Mouse (Mus musculus): ENCODE measurements around the gene Foxs1. TPM values are rescaled to one million over a fixed set of nuclear protein-coding genes. Genes with fewer than 3 reads are reported as not detected.

Gene Foxs1
- total RNA-seq (2021): 1 to 10 TPM; 1.4 to 1.7 TPM
- long read RNA-seq, experiment 1, partial matches to known transcripts: 0 of 1 reads
- long read RNA-seq, experiment 1, other reads (novel, unspliced or antisense): 0 of 1 reads
- long read RNA-seq, experiment 2, partial matches to known transcripts: 0 of 2 reads
- long read RNA-seq, experiment 2, other reads (novel, unspliced or antisense): 0 of 2 reads

DNA sequence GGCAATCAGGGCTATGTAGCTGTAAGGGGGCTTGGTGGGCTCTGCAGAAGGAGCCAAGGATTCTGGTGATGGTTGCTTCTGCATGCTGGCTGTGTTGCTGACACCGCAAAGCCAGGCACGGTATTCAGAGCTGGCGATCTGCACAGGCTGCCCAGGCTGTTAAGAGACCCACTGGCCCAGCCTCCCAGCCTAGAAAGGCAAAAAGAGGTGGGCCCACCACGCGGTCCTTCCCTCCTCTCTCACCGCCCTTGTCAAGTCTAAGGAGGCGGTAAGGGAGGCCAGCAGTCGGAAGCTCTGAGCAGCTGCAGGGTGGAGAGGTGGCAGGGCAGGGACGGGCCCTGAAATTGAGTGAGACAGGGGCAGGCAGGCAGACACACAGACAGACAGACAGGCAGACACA, at the start of gene Foxs1:
Gene Foxs1 (minus strand): TSS at position 161 of the 400 bp plus-strand sequence.
- Histone ChIP-seq H3K4me3 (peak within 1 kb of the TSS; percentile 67), H3K27ac (peak within 1 kb of the TSS; percentile 79)
- TF ChIP-seq CTCF (IDR thresholded peaks at IDR 0.05): no peak
- intact Hi-C loops (cut with DNase I): loop anchor here (1.0 to 5.0 kb wide), 2 partner anchors 19 to 241 kb away; no protein-coding TSS in a partner anchor
- DNase-seq: peak; percentile 73

DNA sequence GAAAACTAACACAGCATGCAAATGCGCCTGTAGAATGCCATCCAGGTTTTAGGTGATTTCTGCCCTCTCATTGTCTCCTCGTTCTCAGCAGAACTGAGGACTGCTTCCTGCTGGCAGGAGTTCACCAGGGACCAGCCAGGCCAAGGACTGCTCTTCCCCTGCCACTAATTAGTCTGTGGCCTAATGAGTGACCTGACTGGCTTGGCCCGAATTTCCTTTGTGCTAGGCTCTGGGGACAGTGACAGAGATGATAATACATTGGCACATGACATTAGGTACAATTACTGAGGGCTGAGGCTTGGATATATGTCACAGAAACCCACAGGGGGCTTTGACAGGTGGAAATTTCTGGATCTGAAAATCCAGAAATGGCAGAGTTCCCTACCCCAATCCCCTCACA, 44.0 kb upstream of the Foxs1 start:
- Histone ChIP-seq H3K27ac (no peak overlapping the region), H3K4me3 (no peak overlapping the region)
- no peak for TF ChIP-seq CTCF (IDR thresholded peaks at IDR 0.05)
- intact Hi-C loops (cut with DNase I): no loop called here
- DNase-seq: no peak

DNA sequence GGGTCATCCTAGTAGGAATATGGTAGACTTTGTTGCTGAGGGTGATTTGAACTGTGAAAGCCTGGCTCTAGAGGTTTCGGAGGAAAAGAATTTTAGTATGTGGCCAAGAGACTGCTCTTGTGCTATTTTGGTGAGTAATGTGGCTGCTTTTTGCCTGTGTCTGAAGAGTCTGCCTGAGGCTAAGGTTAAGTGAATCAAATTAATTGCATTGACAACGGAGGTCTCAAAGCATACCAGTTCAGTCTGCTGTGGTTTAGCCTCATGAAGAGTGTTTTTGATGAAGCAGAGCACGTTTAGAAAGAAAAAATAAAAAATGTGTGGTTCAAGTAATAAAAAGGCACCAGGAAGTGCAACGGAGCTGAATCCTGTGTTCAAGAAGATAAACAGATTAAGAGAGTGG, 32.5 kb upstream of the Foxs1 start:
- no peak overlapping the region for H3K27ac ChIP-seq
- no peak overlapping the region for H3K4me3 ChIP-seq
- DNase-seq: no peak
- no peak for TF ChIP-seq CTCF (IDR thresholded peaks at IDR 0.05)
- intact Hi-C loops (cut with DNase I): no loop called here

DNA sequence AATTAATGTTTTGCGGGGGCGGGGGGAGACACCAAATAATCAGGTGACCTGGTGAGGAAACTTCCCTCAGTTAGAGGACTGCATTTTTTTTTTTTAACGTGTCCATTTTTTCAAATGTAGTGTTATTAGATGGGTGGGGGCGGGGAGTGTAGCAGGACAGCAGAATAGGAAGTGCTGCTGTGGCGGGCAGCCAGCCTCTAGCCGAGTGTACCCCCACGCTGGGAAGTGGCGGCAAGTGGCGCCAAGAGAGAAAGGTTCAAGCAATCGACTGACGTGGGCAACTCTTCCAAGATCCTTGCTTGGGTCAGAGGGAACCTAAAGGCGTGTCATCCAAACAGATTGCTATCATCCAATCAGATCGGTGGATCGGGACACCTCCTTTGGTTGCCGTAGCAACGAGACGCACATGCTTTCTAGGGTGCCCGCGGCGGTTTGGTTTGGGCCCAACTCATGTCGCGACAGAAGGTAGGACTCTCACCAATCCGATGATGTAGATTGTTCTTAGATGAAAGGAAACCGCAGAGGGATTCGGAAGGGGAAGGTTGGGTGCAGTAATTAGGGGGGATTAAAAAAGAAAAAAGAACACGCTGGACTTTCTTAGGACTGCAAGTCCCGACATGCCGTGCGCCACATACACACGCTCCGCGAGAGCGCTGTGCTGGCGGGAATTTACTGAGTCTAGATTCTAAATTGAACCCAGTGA, 29.2 kb upstream of the Foxs1 start, which contains the start of gene Ttll9:
Gene Ttll9 (plus strand): TSS at position 395 of the 703 bp plus-strand sequence.
- peak; percentile 76 for DNase-seq
- H3K27ac ChIP-seq: peak within 1 kb of the TSS; percentile 63; the same call in 1 of the 2 replicates
- TF ChIP-seq CTCF (IDR thresholded peaks at IDR 0.05): no peak
- H3K4me3 ChIP-seq: peak within 1 kb of the TSS; percentile 77
- intact Hi-C loops (cut with DNase I): no loop called here

DNA sequence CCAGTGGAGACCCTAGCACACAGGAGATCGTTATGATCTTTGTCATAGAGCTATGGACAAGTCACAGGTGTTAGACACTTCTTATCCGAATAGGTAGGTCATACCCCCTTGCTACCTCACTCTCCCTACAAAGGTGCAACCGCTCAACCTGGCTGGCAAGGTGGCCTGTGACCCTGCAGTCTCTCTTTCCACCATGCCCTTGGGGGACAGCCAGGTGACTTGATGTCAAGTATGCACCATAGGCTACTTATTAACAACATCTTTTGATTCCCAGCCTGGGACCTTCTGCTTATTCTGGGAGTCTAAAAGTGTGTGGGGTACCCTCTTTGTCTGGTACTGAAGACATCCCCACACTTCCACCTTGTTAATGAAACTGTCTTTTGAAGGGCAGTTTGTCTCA, 25.1 kb upstream of the Foxs1 start:
- no peak for TF ChIP-seq CTCF (IDR thresholded peaks at IDR 0.05)
- intact Hi-C loops (cut with DNase I): no loop called here
- H3K4me3 ChIP-seq: no peak overlapping the region
- no peak overlapping the region for H3K27ac ChIP-seq
- no peak for DNase-seq

DNA sequence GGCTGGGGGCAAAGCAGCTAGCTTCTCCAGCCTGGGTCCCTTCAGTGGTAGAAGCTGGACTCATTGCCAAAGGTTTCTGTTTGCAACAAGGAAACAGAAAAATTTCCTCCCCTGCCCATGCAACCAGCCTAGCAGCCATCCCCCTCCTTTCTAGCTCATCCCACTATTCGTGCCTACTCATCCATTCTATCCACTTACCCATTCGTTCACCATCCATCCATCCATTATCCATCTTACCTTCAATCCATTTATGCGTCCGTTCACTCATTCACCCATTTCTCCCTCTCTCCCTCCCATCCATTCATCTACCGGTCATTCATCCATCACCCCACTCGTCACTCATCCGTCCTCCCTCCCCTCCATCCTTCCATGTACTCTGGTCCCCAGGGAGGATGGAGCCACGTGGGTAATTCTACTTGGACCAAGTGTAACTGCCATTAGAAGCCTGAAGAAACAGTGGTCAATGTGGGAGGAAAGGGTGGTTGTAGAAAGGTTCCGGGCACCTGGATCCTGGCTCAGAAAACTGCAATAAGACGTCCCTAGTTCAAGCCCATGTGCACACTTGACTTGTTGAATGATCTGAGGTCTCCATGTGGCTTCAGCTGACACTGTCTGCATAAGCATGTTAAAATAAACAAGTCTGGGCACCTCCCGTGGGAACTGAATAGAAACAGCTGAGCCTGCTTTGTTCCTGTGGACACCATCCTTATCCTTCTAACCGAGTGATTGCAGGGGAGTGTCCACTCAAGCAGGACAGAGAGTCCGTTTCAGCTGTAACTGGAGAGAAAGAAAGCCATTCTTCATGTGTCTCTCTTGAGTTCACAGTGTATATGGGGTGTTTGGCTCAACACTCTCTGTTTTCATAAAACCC, 19.1 kb upstream of the Foxs1 start:
- Histone ChIP-seq H3K4me3 (peak overlapping the region; percentile 78), H3K27ac (no peak overlapping the region)
- no peak for TF ChIP-seq CTCF (IDR thresholded peaks at IDR 0.05)
- no peak for DNase-seq
- intact Hi-C loops (cut with DNase I): no loop called here

DNA sequence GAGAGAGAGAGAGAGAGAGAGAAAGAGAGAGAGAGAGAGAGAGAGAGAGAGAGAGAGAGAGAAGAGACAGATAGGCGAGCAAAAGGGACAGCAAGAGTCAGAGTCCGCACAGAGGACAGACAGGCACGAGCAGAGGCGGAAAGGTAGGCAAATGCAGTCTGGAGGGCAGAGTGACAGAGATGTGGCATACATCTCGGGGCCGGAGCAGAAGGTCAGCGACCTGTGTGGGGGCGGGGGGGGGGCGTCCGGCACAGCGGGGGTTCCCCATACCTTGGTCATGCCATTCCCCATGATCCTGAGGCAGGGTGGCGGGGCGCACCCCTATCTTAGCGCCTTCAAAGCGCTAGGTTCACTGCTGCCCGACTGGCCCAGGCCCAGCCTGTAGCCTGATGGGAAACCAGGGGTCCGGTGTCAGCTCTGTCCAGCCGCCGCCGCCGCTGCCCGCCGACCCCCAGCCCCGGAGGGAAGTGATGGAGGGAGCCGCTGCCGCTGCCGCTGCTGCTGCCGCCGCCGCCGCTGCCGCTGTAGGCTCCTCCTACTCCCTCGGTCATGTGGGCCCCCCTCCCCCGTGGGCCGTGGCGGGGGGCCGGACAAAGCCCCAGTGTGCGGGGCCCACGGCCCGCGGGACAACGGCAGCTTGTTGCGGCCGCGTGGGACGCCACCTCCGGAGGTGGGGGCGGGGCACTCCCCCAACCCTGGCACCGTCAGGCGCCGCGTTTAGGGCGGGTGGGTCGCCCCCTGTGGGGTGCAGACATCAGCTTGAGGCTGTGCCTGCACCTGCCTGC, 18.2 kb upstream of the Foxs1 start, which contains the start of gene Dusp15:
Gene Dusp15 (minus strand): TSS at position 634 of the 785 bp plus-strand sequence.
- DNase-seq: no peak
- intact Hi-C loops (cut with DNase I): no loop called here
- Histone ChIP-seq H3K4me3 (peak within 1 kb of the TSS; percentile 78), H3K27ac (0 out of 2 replicates have a peak within 1 kb of the TSS, but pooled peaks have one; percentile 31)
- no peak for TF ChIP-seq CTCF (IDR thresholded peaks at IDR 0.05)

DNA sequence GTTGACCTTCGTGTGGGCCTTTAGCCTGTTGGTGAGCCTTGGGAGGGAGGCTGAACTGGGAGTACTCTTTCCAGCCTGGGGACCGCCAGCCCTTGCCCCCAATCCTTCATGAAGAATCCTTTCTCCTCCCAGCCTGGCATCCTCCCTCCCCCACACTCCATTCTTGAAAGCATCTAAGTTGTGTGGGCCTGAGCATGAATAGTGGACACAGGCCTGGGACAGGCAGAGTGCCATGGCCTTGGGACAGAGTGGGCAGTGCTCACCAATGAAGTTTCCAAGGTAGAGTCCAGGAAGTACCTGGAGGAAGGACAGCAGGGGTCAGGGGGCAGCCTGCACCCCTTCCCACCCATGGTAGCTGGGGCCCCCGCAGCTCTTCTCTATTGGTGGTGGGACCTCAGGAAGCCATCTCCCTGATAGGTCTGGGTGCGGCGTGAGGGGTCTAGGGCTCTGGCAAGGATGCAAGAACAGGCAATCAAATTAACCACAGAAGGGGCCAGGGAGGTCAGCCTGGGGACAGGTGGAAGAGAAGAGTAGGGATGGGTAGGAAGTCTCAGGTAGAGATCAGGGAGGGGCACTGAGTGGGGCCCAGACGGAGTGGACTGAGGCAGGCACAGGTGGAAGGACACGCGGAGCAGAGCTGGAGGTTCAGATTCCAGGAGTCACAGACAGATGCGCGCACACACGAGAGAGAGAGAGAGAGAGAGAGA, 17.5 kb upstream of the Foxs1 start:
- no peak overlapping the region for H3K27ac ChIP-seq
- no peak for DNase-seq
- TF ChIP-seq CTCF (IDR thresholded peaks at IDR 0.05): no peak
- H3K4me3 ChIP-seq: peak overlapping the region; percentile 78
- intact Hi-C loops (cut with DNase I): no loop called here

DNA sequence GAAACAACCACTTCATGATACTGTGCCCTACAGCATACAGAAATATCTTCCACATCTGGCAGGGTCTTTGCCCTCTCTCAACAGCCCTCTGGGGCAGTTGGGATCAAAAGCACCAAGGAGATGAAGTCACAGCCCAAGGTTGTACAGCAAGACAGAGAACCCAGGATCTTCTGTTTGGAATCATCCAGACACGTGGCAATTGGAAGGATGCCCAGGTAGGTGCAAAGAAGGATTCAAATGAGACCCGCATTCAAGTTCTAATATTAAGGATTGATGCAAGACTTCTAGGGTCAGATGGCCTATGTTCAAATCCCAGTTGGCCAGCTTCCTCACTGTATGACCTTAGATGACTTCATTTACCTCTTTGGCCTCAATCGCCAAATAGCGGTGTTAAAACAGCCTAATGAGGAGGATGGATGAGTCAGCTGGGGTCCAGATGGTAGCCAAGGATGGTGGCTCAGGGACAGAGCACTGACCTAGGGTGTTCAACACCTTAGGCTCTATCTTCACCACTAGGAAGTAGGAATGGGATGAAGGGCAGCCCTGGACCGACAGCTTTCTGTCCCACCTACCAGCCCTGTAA, 15.5 kb upstream of the Foxs1 start:
- Histone ChIP-seq H3K4me3 (no peak overlapping the region), H3K27ac (no peak overlapping the region)
- TF ChIP-seq CTCF (IDR thresholded peaks at IDR 0.05): no peak
- intact Hi-C loops (cut with DNase I): no loop called here
- no peak for DNase-seq

GRCm38 (mm10) chr2:152947098-152947497, 14.1 kb upstream of the Foxs1 start:
- Histone ChIP-seq H3K27ac (no peak overlapping the region), H3K4me3 (no peak overlapping the region)
- no peak for DNase-seq
- intact Hi-C loops (cut with DNase I): no loop called here
- TF ChIP-seq CTCF (IDR thresholded peaks at IDR 0.05): no peak

DNA sequence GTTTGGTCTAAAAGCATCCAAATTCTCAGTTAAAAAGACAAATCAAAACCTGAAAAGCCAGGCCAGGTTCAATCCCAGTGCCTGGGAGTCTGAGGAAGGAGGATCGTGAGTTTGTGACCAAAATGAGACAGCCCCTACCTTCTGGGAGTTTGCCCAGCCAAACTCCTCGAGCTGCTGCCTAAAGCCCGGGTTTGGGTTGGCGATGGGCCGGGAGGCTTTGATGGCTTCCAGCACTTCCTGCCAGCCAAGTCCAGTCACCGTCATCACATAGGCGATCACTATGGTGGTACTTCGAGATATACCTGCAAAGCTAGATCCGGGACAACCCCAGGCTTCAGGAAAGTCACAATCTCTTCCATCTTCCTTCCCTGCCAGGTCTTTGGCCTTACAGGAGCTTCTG, 11.0 kb upstream of the Foxs1 start:
- DNase-seq: no peak
- TF ChIP-seq CTCF (IDR thresholded peaks at IDR 0.05): no peak
- H3K27ac ChIP-seq: no peak overlapping the region
- intact Hi-C loops (cut with DNase I): no loop called here
- no peak overlapping the region for H3K4me3 ChIP-seq

All from gastrocnemius, adult 2 months (tissue).